Mouse (Mus musculus) forebrain, embryonic 14.5 days (tissue): Measurements from ENCODE around the gene Fgf4. TPM values are rescaled to one million over a fixed set of nuclear protein-coding genes. Genes with fewer than 3 reads are reported as not detected.
"Not testable (repeated sequence)": the region's sequence is repeated elsewhere in the genome, so short reads cannot be mapped to it uniquely, and the experiment has no call there.

Experiments used
- ATAC-seq: fragments of 200-750 bp; cut with Nextera tagmentation; 2 replicates; pipeline ENCODE4 v1.8.0; 2017; ENCODE audit warnings: mild to moderate bottlenecking, moderate library complexity
- DNase-seq: peaks from one replicate; pipeline ENCODE4 v3.0.0-alpha.2; 2015; ENCODE audit warnings: low spot score
- H3K27ac ChIP-seq: fragments of 300-500 bp; sonication (generic); 2 replicates; pipeline ENCODE4 v1.5.1; 2014; ENCODE audit warnings: low read depth, mild to moderate bottlenecking, control low read depth, low read length, moderate library complexity
- H3K27me3 ChIP-seq: fragments of 300-500 bp; sonication (generic); replicated peaks from 2 replicates; pipeline ENCODE4 v1.6.1; 2014; ENCODE audit warnings: low read length, control low read depth, mixed read lengths; ENCODE audit not compliant: control insufficient read depth, insufficient read depth
- H3K36me3 ChIP-seq: fragments of 300-500 bp; sonication (generic); 2 replicates; pipeline ENCODE4 v1.6.1; 2014; ENCODE audit warnings: low read length, control low read depth; ENCODE audit not compliant: control insufficient read depth, insufficient read depth
- H3K4me1 ChIP-seq: fragments of 300-500 bp; sonication (generic); 2 replicates; pipeline ENCODE4 v1.6.1; 2014; ENCODE audit warnings: antibody characterized with exemption, low read length, control low read depth; ENCODE audit not compliant: control insufficient read depth, insufficient read depth
- H3K4me2 ChIP-seq: fragments of 300-500 bp; sonication (generic); 2 replicates; pipeline ENCODE4 v1.6.1; 2014; ENCODE audit warnings: mild to moderate bottlenecking, control low read depth, low read length
- H3K4me3 ChIP-seq: fragments of 300-500 bp; sonication (generic); 2 replicates; pipeline ENCODE4 v1.5.1; 2014; ENCODE audit warnings: low read depth, low read length, control low read depth
- H3K9ac ChIP-seq: fragments of 300-500 bp; sonication (generic); 2 replicates; pipeline ENCODE4 v1.6.1; 2014; ENCODE audit warnings: mild to moderate bottlenecking, low read length, control low read depth, moderate library complexity
- H3K9me3 ChIP-seq: fragments of 300-500 bp; sonication (generic); replicated peaks from 2 replicates; pipeline ENCODE4 v1.6.1; 2016; ENCODE audit warnings: low read length, control low read depth, mixed read lengths; ENCODE audit not compliant: control insufficient read depth
- WGBS: fragments of 180-500 bp; shearing (Covaris S2); extraction: QIAGEN DNeasy Blood & Tissue Kit; methylation state at CpG from one replicate; pipeline ENCODE4 v1.1.7; 2014; 5-methylcytosine and 5-hydroxymethylcytosine counted together
- polyA plus RNA-seq: library from polyadenylated mRNA; unstranded; fragments of >200 nt; fragmentation: Nextera tagmentation; extraction: Ambion mirVana; gene quantifications from 2 replicates; pipeline ENCODE4 v1.2.1, GENCODE M21; 2014

Gene Fgf4
- polyA plus RNA-seq, 1 experiment from 2014 or later: not detected

- H3K9ac ChIP-seq: no peak overlapping the region
- 68% methylated on average over 4 of the region's 4 CpGs for WGBS
- H3K27ac ChIP-seq: no peak overlapping the region
- no peak for DNase-seq
- no peak overlapping the region for H3K4me3 ChIP-seq
- no peaks in the 10 kb centered on the region for H3K9me3 ChIP-seq
- no peak overlapping the region for H3K4me2 ChIP-seq
- no peak for ATAC-seq
- peaks cover 2% of the 10 kb centered on the region; the same call in 1 of the 2 replicates for H3K4me1 ChIP-seq
- no peaks in the 10 kb centered on the region for H3K27me3 ChIP-seq
- no peaks in the 10 kb centered on the region for H3K36me3 ChIP-seq
These were observed 27.1 kb downstream of the Fgf4 start for GRCm38 (mm10) chr7:144874226-144874625.

- Histone ChIP-seq H3K36me3 (no peaks in the 10 kb centered on the region), H3K4me1 (peaks cover 2% of the 10 kb centered on the region; the same call in 1 of the 2 replicates), H3K9me3 (no peaks in the 10 kb centered on the region), H3K9ac (no peak overlapping the region), H3K4me2 (no peak overlapping the region), H3K4me3 (no peak overlapping the region), H3K27me3 (no peaks in the 10 kb centered on the region), H3K27ac (no peak overlapping the region)
- 97% methylated on average over 1 of the region's 1 CpGs for WGBS
- ATAC-seq: no peak
- DNase-seq: no peak
These were observed 31.2 kb downstream of the Fgf4 start for GRCm38 (mm10) chr7:144878401-144878800.

GRCm38 (mm10) chr7:144883106-144883505, 35.9 kb downstream of the Fgf4 start:
- ATAC-seq (no peak), DNase-seq (peak; percentile 23)
- no peaks in the 10 kb centered on the region for H3K27me3 ChIP-seq

GRCm38 (mm10) chr7:144887672-144888071, 40.5 kb downstream of the Fgf4 start:
- no peak for ATAC-seq
- Histone ChIP-seq H3K4me2 (no peak overlapping the region), H3K4me1 (no peaks in the 10 kb centered on the region), H3K36me3 (no peaks in the 10 kb centered on the region), H3K27me3 (no peaks in the 10 kb centered on the region), H3K27ac (no peak overlapping the region), H3K9me3 (no peaks in the 10 kb centered on the region), H3K4me3 (no peak overlapping the region), H3K9ac (no peak overlapping the region)
- DNase-seq: no peak
- 84% methylated on average over 2 of the region's 2 CpGs for WGBS

More at GRCm38 (mm10) chr7:144883106-144883505, 35.9 kb downstream of the Fgf4 start:
- Histone ChIP-seq H3K27ac (no peak overlapping the region), H3K4me1 (no peaks in the 10 kb centered on the region), H3K4me3 (no peak overlapping the region), H3K9me3 (no peaks in the 10 kb centered on the region), H3K9ac (no peak overlapping the region), H3K4me2 (no peak overlapping the region), H3K36me3 (no peaks in the 10 kb centered on the region)
- WGBS: 34% methylated on average over 2 of the region's 2 CpGs

- ATAC-seq: no peak
- no peak overlapping the region for H3K4me3 ChIP-seq
- no peaks in the 10 kb centered on the region for H3K27me3 ChIP-seq
- no peaks in the 10 kb centered on the region for H3K9me3 ChIP-seq
- H3K27ac ChIP-seq: no peak overlapping the region
- WGBS: 5% methylated on average over 18 of the region's 18 CpGs
- no peaks in the 10 kb centered on the region for H3K36me3 ChIP-seq
- H3K4me1 ChIP-seq: no peaks in the 10 kb centered on the region
- no peak overlapping the region for H3K9ac ChIP-seq
- peak; percentile 28 for DNase-seq
- H3K4me2 ChIP-seq: no peak overlapping the region
These were observed 41.6 kb downstream of the Fgf4 start for GRCm38 (mm10) chr7:144888564-144889299.

GRCm38 (mm10) chr7:144890661-144891060, 43.5 kb downstream of the Fgf4 start:
- WGBS: 100% methylated on average over 1 of the region's 1 CpGs
- peaks cover 10% of the 10 kb centered on the region for H3K4me1 ChIP-seq

GRCm38 (mm10) chr7:144891863-144892262, 44.7 kb downstream of the Fgf4 start:
- H3K27me3 ChIP-seq: peaks cover 9% of the 10 kb centered on the region; the same call in 1 of the 2 replicates

More at GRCm38 (mm10) chr7:144890661-144891060, 43.5 kb downstream of the Fgf4 start:
- not testable (repeated sequence) for H3K9me3 ChIP-seq, H3K4me3 ChIP-seq, DNase-seq, H3K36me3 ChIP-seq, H3K9ac ChIP-seq, H3K4me2 ChIP-seq, H3K27me3 ChIP-seq, H3K27ac ChIP-seq, ATAC-seq

GRCm38 (mm10) chr7:144892322-144892721, 45.2 kb downstream of the Fgf4 start:
- H3K4me1 ChIP-seq: peaks cover 22% of the 10 kb centered on the region
- DNase-seq: no peak
- H3K4me2 ChIP-seq: no peak overlapping the region
- H3K9ac ChIP-seq: no peak overlapping the region
- no peaks in the 10 kb centered on the region for H3K9me3 ChIP-seq
- no peak overlapping the region for H3K27ac ChIP-seq
- no peak overlapping the region for H3K4me3 ChIP-seq
- WGBS: 51% methylated on average over 6 of the region's 6 CpGs
- H3K27me3 ChIP-seq: peaks cover 9% of the 10 kb centered on the region; the same call in 1 of the 2 replicates
- no peaks in the 10 kb centered on the region for H3K36me3 ChIP-seq
- ATAC-seq: no peak

More at GRCm38 (mm10) chr7:144891863-144892262, 44.7 kb downstream of the Fgf4 start:
- DNase-seq (no peak), ATAC-seq (no peak)
- H3K4me2 ChIP-seq: no peak overlapping the region
- H3K36me3 ChIP-seq: no peaks in the 10 kb centered on the region
- no peak overlapping the region for H3K27ac ChIP-seq
- no peak overlapping the region for H3K4me3 ChIP-seq
- H3K4me1 ChIP-seq: peaks cover 21% of the 10 kb centered on the region
- H3K9ac ChIP-seq: no peak overlapping the region
- no peaks in the 10 kb centered on the region for H3K9me3 ChIP-seq
- 90% methylated on average over 2 of the region's 2 CpGs for WGBS

- peak overlapping the region; percentile 92; the same call in 1 of the 2 replicates for H3K4me2 ChIP-seq
- peaks cover 12% of the 10 kb centered on the region; the same call in 1 of the 2 replicates for H3K27me3 ChIP-seq
- no peak overlapping the region for H3K4me3 ChIP-seq
- no peaks in the 10 kb centered on the region for H3K36me3 ChIP-seq
- no peak overlapping the region for H3K9ac ChIP-seq
- peak; percentile 76 for DNase-seq
- 3% methylated on average over 5 of the region's 5 CpGs for WGBS
- no peak overlapping the region for H3K27ac ChIP-seq
- peaks cover 22% of the 10 kb centered on the region for H3K4me1 ChIP-seq
- no peaks in the 10 kb centered on the region for H3K9me3 ChIP-seq
- ATAC-seq: no peak
These were observed 47.0 kb downstream of the Fgf4 start for GRCm38 (mm10) chr7:144894191-144894590.
